Mouse (Mus musculus) liver, embryonic 14.5 days (tissue): Measurements from ENCODE around the gene Adamtsl5. TPM values are rescaled to one million over a fixed set of nuclear protein-coding genes. Genes with fewer than 3 reads are reported as not detected.

Experiments
- ATAC-seq: fragments of 200-750 bp; cut with Nextera tagmentation; 2 replicates; pipeline ENCODE4 v1.8.0; 2017; ENCODE audit warnings: moderate number of reproducible peaks, mild to moderate bottlenecking, moderate library complexity; ENCODE audit not compliant: insufficient read depth
- DNase-seq, 3 experiments: peaks; one replicate each; pipeline ENCODE4 v3.0.0-alpha.2; 2012 to 2013; ENCODE audit warnings: low read depth in 3 of 3, low spot score in 3 of 3
- H3K27ac ChIP-seq: fragments of 300-500 bp; sonication (generic); 2 replicates; pipeline ENCODE4 v1.5.1; 2014; ENCODE audit warnings: moderate library complexity, mild to moderate bottlenecking, control low read depth, inconsistent platforms
- H3K27me3 ChIP-seq: fragments of 300-500 bp; sonication (generic); 2 replicates; pipeline ENCODE4 v1.6.1; 2014; ENCODE audit warnings: mild to moderate bottlenecking, low read length, moderate library complexity; ENCODE audit not compliant: control insufficient read depth, insufficient read depth
- H3K36me3 ChIP-seq: fragments of 300-500 bp; sonication (generic); replicated peaks from 2 replicates; pipeline ENCODE4 v1.6.1; 2014; ENCODE audit warnings: low read depth; ENCODE audit not compliant: control insufficient read depth, insufficient read depth
- H3K4me1 ChIP-seq, 2 experiments: fragments of 200-500 bp in 1 of 2; fragments of 300-500 bp in 1 of 2; sonication (generic) in 1 of 2; replicated peaks; 2 replicates each; pipeline ENCODE4 v1.6.1; 2012 to 2014; ENCODE audit warnings: antibody characterized with exemption in 1 of 2, inconsistent platforms in 1 of 2, low read length in 1 of 2; ENCODE audit not compliant: control insufficient read depth in 2 of 2, insufficient read depth in 2 of 2
- H3K4me2 ChIP-seq: fragments of 300-500 bp; sonication (generic); 2 replicates; pipeline ENCODE4 v1.6.1; 2014; ENCODE audit warnings: low read depth, mild to moderate bottlenecking, control low read depth, moderate library complexity
- H3K4me3 ChIP-seq, 2 experiments: fragments of 200-500 bp in 1 of 2; fragments of 300-500 bp in 1 of 2; sonication (generic) in 1 of 2; 2 replicates each; pipeline ENCODE4 v1.5.1; 2012 to 2014; ENCODE audit warnings: low read depth in 2 of 2, low read length in 2 of 2, mild to moderate bottlenecking in 2 of 2, control low read depth in 1 of 2, inconsistent platforms in 1 of 2, moderate library complexity in 1 of 2; ENCODE audit not compliant: insufficient read depth in 1 of 2
- H3K9ac ChIP-seq: fragments of 300-500 bp; sonication (generic); replicated peaks from 2 replicates; pipeline ENCODE4 v1.6.1; 2014; ENCODE audit warnings: mild to moderate bottlenecking, control low read depth, moderate library complexity
- H3K9me3 ChIP-seq: fragments of 300-500 bp; sonication (generic); 2 replicates; pipeline ENCODE4 v1.6.1; 2016; ENCODE audit warnings: low read length, mixed read lengths; ENCODE audit not compliant: control insufficient read depth
- CTCF ChIP-seq: IDR thresholded peaks from 2 replicates; pipeline ENCODE4 v1.5.1; 2016; ENCODE audit warnings: antibody characterized with exemption, low read depth, control low read depth
- EP300 ChIP-seq: IDR thresholded peaks from 2 replicates; pipeline ENCODE4 v1.6.1; 2016; ENCODE audit warnings: antibody characterized with exemption, low read depth
- WGBS: fragments of 180-500 bp; shearing (Covaris S2); extraction: QIAGEN DNeasy Blood & Tissue Kit; methylation state at CpG from one replicate; pipeline ENCODE4 v1.1.7; 2014; ENCODE audit not compliant: insufficient replicate concordance; 5-methylcytosine and 5-hydroxymethylcytosine counted together
- polyA plus RNA-seq, 2 experiments: library from polyadenylated mRNA; depleted of rRNA in 1 of 2; stranded (reverse) in 1 of 2; unstranded in 1 of 2; fragments of >200 nt; fragmentation: Nextera tagmentation in 1 of 2; extraction: Ambion mirVana in 1 of 2; gene quantifications; 2 replicates each; pipeline versions ENCODE4 v1.2.1 to v1.2.3; 2012 to 2014

Gene Adamtsl5
- polyA plus RNA-seq, 2 experiments, result 1.3 to 1.9 TPM

GRCm38 (mm10) chr10:80357336-80357735, 9.1 kb upstream of the Adamtsl5 start:
- Histone ChIP-seq H3K4me1 (no peaks in the 10 kb centered on the region), H3K27me3 (peaks cover 53% of the 10 kb centered on the region), H3K27ac (no peak overlapping the region), H3K4me3 (no peak overlapping the region), H3K9ac (no peak overlapping the region), H3K4me2 (no peak overlapping the region), H3K9me3 (no peaks in the 10 kb centered on the region), H3K36me3 (no peaks in the 10 kb centered on the region)
- no peak for TF ChIP-seq EP300
- TF ChIP-seq CTCF, result no peak
- WGBS, result 29% methylated on average over 7 of the region's 7 CpGs
- no peak for ATAC-seq
- DNase-seq, result no peak

- Histone ChIP-seq H3K4me1 (no peaks in the 10 kb centered on the region), H3K27ac (no peak overlapping the region), H3K9ac (no peak overlapping the region), H3K36me3 (no peaks in the 10 kb centered on the region), H3K4me2 (no peak overlapping the region), H3K9me3 (no peaks in the 10 kb centered on the region), H3K4me3 (no peak overlapping the region), H3K27me3 (peaks cover 58% of the 10 kb centered on the region)
- DNase-seq (no peak), ATAC-seq (no peak)
- no peak for TF ChIP-seq CTCF
- TF ChIP-seq EP300, result no peak
- 4% methylated on average over 34 of the region's 34 CpGs for WGBS
Measured at GRCm38 (mm10) chr10:80356737-80357136, 8.5 kb upstream of the Adamtsl5 start.

GRCm38 (mm10) chr10:80356001-80356682, 7.9 kb upstream of the Adamtsl5 start, which contains the start of gene Plk5:
Plk5 (plus strand) TSS chr10:80356459.
- TF ChIP-seq EP300, result no peak
- no peak for TF ChIP-seq CTCF
- 3% methylated on average over 53 of the region's 53 CpGs for WGBS
- no peak for DNase-seq
- no peak for ATAC-seq
- H3K9me3 ChIP-seq, result no peaks in the 10 kb centered on the region
- H3K4me3 ChIP-seq, result no peak within 1 kb of the TSS
- no peaks in the 10 kb centered on the region for H3K4me1 ChIP-seq
- H3K4me2 ChIP-seq, result no peak within 1 kb of the TSS
- H3K27me3 ChIP-seq, result peaks cover 60% of the 10 kb centered on the region
- H3K36me3 ChIP-seq, result no peaks in the 10 kb centered on the region
- no peak within 1 kb of the TSS for H3K27ac ChIP-seq
- no peak within 1 kb of the TSS for H3K9ac ChIP-seq

- no peak for ATAC-seq
- 13% methylated on average over 8 of the region's 9 CpGs for WGBS
- H3K4me2 ChIP-seq, result no peak overlapping the region
- peaks cover 65% of the 10 kb centered on the region for H3K27me3 ChIP-seq
- H3K9ac ChIP-seq, result no peak overlapping the region
- TF ChIP-seq EP300 (no peak), CTCF (no peak)
- H3K4me1 ChIP-seq, result no peaks in the 10 kb centered on the region
- no peak overlapping the region for H3K27ac ChIP-seq
- H3K36me3 ChIP-seq, result no peaks in the 10 kb centered on the region
- no peaks in the 10 kb centered on the region for H3K9me3 ChIP-seq
- no peak overlapping the region for H3K4me3 ChIP-seq
- no peak for DNase-seq
Measured at GRCm38 (mm10) chr10:80355431-80355830, 7.2 kb upstream of the Adamtsl5 start.

GRCm38 (mm10) chr10:80352727-80353126, 4.5 kb upstream of the Adamtsl5 start:
- Histone ChIP-seq H3K27ac (no peak overlapping the region), H3K36me3 (no peaks in the 10 kb centered on the region), H3K9ac (no peak overlapping the region), H3K4me3 (no peak overlapping the region), H3K9me3 (no peaks in the 10 kb centered on the region), H3K4me1 (peaks cover 0 to 3% of the 10 kb centered on the region in 2 experiments; a peak in 2 of 4 replicates), H3K4me2 (no peak overlapping the region), H3K27me3 (peaks cover 72% of the 10 kb centered on the region)
- ATAC-seq, result no peak
- TF ChIP-seq CTCF (no peak), EP300 (no peak)
- WGBS, result 23% methylated on average over 8 of the region's 8 CpGs
- no peak for DNase-seq
